Mouse (Mus musculus) liver, embryonic 11.5 days (tissue): ENCODE measurements at regions not wholly inside any gene's neighbourhood (a gene's known extent, or its start where the extent isn't known, plus 50 kb on each side); places are given as distances from the start of the nearest gene placed in this dataset.
"Not testable (repeated sequence)": the region's sequence is repeated elsewhere in the genome, so short reads cannot be mapped to it uniquely, and the experiment has no call there.

ENCODE experiments used
- ATAC-seq: fragments of 200-750 bp; cut with Nextera tagmentation; replicated peaks from 2 replicates; pipeline ENCODE4 v1.8.0; 2017; ENCODE audit warnings: moderate number of reproducible peaks, mild to moderate bottlenecking, moderate TSS enrichment, moderate library complexity; ENCODE audit not compliant: low FRiP score
- DNase-seq: peaks from one replicate; pipeline ENCODE4 v3.0.0-alpha.2; 2017; ENCODE audit warnings: low spot score
- H3K27ac ChIP-seq: fragments of 300-500 bp; sonication (generic); 2 replicates; pipeline ENCODE4 v1.5.1; 2014; ENCODE audit warnings: mild to moderate bottlenecking, low read depth, low read length, control low read depth
- H3K27me3 ChIP-seq: fragments of 300-500 bp; sonication (generic); replicated peaks from 2 replicates; pipeline ENCODE4 v1.6.1; 2014; ENCODE audit warnings: low read length, mixed read lengths; ENCODE audit not compliant: control insufficient read depth, insufficient read depth
- H3K36me3 ChIP-seq: fragments of 300-500 bp; sonication (generic); 2 replicates; pipeline ENCODE4 v1.6.1; 2014; ENCODE audit warnings: mild to moderate bottlenecking, low read length, moderate library complexity, mixed read lengths; ENCODE audit not compliant: control insufficient read depth, insufficient read depth
- H3K4me1 ChIP-seq: fragments of 300-500 bp; sonication (generic); replicated peaks from 2 replicates; pipeline ENCODE4 v1.6.1; 2014; ENCODE audit warnings: low read length, mixed read lengths; ENCODE audit not compliant: control insufficient read depth, insufficient read depth
- H3K4me2 ChIP-seq: fragments of 300-500 bp; sonication (generic); 2 replicates; pipeline ENCODE4 v1.6.1; 2014; ENCODE audit warnings: mild to moderate bottlenecking, control low read depth, moderate library complexity
- H3K4me3 ChIP-seq: fragments of 300-500 bp; sonication (generic); 2 replicates; pipeline ENCODE4 v1.5.1; 2014; ENCODE audit warnings: low read depth, low read length, control low read depth
- H3K9ac ChIP-seq: fragments of 300-500 bp; sonication (generic); 2 replicates; pipeline ENCODE4 v1.6.1; 2014; ENCODE audit warnings: low read depth, low read length, control low read depth
- H3K9me3 ChIP-seq: fragments of 300-500 bp; sonication (generic); 2 replicates; pipeline ENCODE4 v1.6.1; 2016; ENCODE audit warnings: low read length, inconsistent platforms, mixed read lengths; ENCODE audit not compliant: control insufficient read depth
- WGBS: fragments of 180-500 bp; shearing (Covaris S2); extraction: QIAGEN DNeasy Blood & Tissue Kit; methylation state at CpG from one replicate; pipeline ENCODE4 v1.1.7; 2014; 5-methylcytosine and 5-hydroxymethylcytosine counted together

GRCm38 (mm10) chr16:73230599-73230998 is 922.5 kb downstream of the Robo1 start:
- no peak overlapping the region for H3K4me3 ChIP-seq
- no peaks in the 10 kb centered on the region for H3K9me3 ChIP-seq
- DNase-seq, result no peak
- H3K9ac ChIP-seq, result no peak overlapping the region
- H3K27me3 ChIP-seq, result no peaks in the 10 kb centered on the region
- no peak overlapping the region for H3K4me2 ChIP-seq
- no peaks in the 10 kb centered on the region for H3K36me3 ChIP-seq
- no peak for ATAC-seq
- 71% methylated on average over 2 of the region's 2 CpGs for WGBS
- H3K4me1 ChIP-seq, result no peaks in the 10 kb centered on the region
- no peak overlapping the region for H3K27ac ChIP-seq

- H3K9ac ChIP-seq, result no peak overlapping the region
- no peaks in the 10 kb centered on the region for H3K9me3 ChIP-seq
- no peaks in the 10 kb centered on the region for H3K36me3 ChIP-seq
- H3K4me3 ChIP-seq, result no peak overlapping the region
- no peak overlapping the region for H3K27ac ChIP-seq
- ATAC-seq, result no peak
- WGBS, result 82% methylated on average over 4 of the region's 4 CpGs
- no peaks in the 10 kb centered on the region for H3K27me3 ChIP-seq
- no peak overlapping the region for H3K4me2 ChIP-seq
- DNase-seq, result no peak
- H3K4me1 ChIP-seq, result no peaks in the 10 kb centered on the region
These were observed 909.4 kb downstream of the Robo1 start for GRCm38 (mm10) chr16:73217555-73217954.

GRCm38 (mm10) chr16:73203542-73203941 is 895.4 kb downstream of the Robo1 start:
- Histone ChIP-seq H3K4me1 (no peaks in the 10 kb centered on the region), H3K27ac (no peak overlapping the region), H3K36me3 (no peaks in the 10 kb centered on the region), H3K9ac (no peak overlapping the region), H3K9me3 (no peaks in the 10 kb centered on the region), H3K27me3 (no peaks in the 10 kb centered on the region), H3K4me2 (no peak overlapping the region), H3K4me3 (no peak overlapping the region)
- ATAC-seq (no peak), DNase-seq (no peak)
- WGBS, result 87% methylated on average over 11 of the region's 11 CpGs

DNA sequence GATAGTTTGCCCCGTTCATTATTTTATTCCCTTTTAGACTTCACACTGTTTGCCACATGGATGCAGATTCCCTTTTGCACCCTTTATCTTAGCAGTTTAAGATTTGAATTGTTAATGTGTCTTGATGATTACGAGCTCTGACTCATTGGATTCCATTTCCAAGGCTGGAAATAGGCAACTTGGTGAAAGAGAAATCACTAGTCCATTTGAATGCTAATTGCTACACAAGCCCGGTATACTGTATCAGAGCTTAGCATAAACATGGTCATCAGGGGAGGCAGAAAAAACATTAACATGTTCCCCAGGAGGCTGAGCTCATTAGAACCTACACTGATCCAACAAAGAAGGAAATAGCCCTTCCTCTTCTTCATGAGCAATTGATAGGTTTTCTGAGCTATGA is 892.9 kb downstream of the Robo1 start:
- no peak overlapping the region for H3K4me2 ChIP-seq
- no peaks in the 10 kb centered on the region for H3K27me3 ChIP-seq

DNA sequence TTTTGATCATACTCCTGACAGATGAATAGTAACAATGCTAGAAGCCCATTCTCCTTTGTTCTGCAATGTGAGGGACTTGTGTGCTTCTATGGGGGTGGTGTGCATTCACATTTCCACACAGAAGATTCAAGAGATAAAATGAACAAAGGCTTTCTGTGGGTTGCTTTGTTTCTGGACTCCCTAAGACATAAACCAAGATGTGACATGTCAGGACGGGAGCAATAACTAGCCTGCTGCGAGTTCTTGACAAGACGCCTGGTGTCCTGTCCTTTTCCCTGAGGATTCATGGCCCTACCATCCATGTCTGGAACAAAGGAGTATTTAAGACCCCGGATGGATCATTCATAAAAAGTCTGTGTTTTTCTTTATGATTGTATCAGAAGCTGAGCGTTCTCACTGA is 874.7 kb downstream of the Robo1 start:
- 82% methylated on average over 5 of the region's 5 CpGs for WGBS
- no peaks in the 10 kb centered on the region for H3K27me3 ChIP-seq
- H3K4me1 ChIP-seq, result no peaks in the 10 kb centered on the region
- ATAC-seq, result no peak
- H3K36me3 ChIP-seq, result no peaks in the 10 kb centered on the region
- no peaks in the 10 kb centered on the region for H3K9me3 ChIP-seq
- no peak for DNase-seq
- H3K4me2 ChIP-seq, result no peak overlapping the region
- no peak overlapping the region for H3K4me3 ChIP-seq
- H3K9ac ChIP-seq, result no peak overlapping the region
- no peak overlapping the region for H3K27ac ChIP-seq

More for the DNA sequence above, 892.9 kb downstream of the Robo1 start:
- Histone ChIP-seq H3K9ac (no peak overlapping the region), H3K9me3 (no peaks in the 10 kb centered on the region), H3K4me3 (no peak overlapping the region), H3K4me1 (no peaks in the 10 kb centered on the region), H3K27ac (no peak overlapping the region), H3K36me3 (no peaks in the 10 kb centered on the region)
- no peak for DNase-seq
- no peak for ATAC-seq
- WGBS, result 66% methylated on average over 3 of the region's 3 CpGs

GRCm38 (mm10) chr16:73182258-73182657 is 874.2 kb downstream of the Robo1 start:
- Histone ChIP-seq H3K27ac (no peak overlapping the region), H3K4me2 (no peak overlapping the region), H3K9ac (no peak overlapping the region), H3K4me1 (no peaks in the 10 kb centered on the region), H3K36me3 (no peaks in the 10 kb centered on the region), H3K4me3 (no peak overlapping the region), H3K9me3 (no peaks in the 10 kb centered on the region), H3K27me3 (no peaks in the 10 kb centered on the region)
- ATAC-seq (no peak), DNase-seq (no peak)
- 88% methylated on average over 7 of the region's 7 CpGs for WGBS

DNA sequence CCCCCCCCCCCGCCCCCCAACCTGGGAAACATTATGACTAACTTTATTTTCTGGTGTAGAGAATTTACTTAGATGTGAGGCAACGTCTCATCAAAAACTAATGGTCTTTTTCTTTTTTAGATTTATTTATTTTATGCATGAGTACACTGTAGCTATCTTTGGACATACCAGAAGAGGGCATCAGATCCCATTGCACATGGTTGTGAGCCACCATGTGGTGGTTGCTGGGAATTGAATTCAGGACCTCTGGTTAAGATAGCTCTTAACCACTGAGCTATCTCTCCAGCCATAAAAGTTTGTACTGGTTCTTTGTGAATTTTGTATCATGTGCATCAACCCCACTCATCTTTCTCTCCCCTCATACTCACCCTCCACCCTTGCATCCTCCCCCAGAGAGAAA is 847.3 kb downstream of the Robo1 start:
- H3K9me3 ChIP-seq, result no peaks in the 10 kb centered on the region
- H3K4me2 ChIP-seq, result no peak overlapping the region
- 30% methylated on average over 2 of the region's 2 CpGs for WGBS
- no peaks in the 10 kb centered on the region for H3K27me3 ChIP-seq
- no peaks in the 10 kb centered on the region for H3K4me1 ChIP-seq
- ATAC-seq, result no peak
- H3K36me3 ChIP-seq, result no peaks in the 10 kb centered on the region
- H3K27ac ChIP-seq, result no peak overlapping the region
- H3K9ac ChIP-seq, result no peak overlapping the region
- DNase-seq, result no peak
- H3K4me3 ChIP-seq, result no peak overlapping the region

GRCm38 (mm10) chr16:73127927-73128326 is 819.8 kb downstream of the Robo1 start:
- not testable (repeated sequence) for H3K27me3 ChIP-seq, H3K36me3 ChIP-seq, H3K9ac ChIP-seq, H3K4me3 ChIP-seq, H3K9me3 ChIP-seq, H3K27ac ChIP-seq, ATAC-seq, H3K4me1 ChIP-seq, H3K4me2 ChIP-seq, DNase-seq
- WGBS, result 64% methylated on average over 1 of the region's 1 CpGs

- DNase-seq (no peak), ATAC-seq (no peak)
- H3K27ac ChIP-seq, result no peak overlapping the region
- no peak overlapping the region for H3K4me3 ChIP-seq
- H3K9ac ChIP-seq, result no peak overlapping the region
- H3K4me2 ChIP-seq, result no peak overlapping the region
- H3K27me3 ChIP-seq, result no peaks in the 10 kb centered on the region
- no peaks in the 10 kb centered on the region for H3K4me1 ChIP-seq
- H3K9me3 ChIP-seq, result no peaks in the 10 kb centered on the region
- H3K36me3 ChIP-seq, result no peaks in the 10 kb centered on the region
These were observed 812.5 kb downstream of the Robo1 start for GRCm38 (mm10) chr16:73120568-73120967.
